ENCODE assay signal across 11 mouse cellular contexts in the genomic region with DNA sequence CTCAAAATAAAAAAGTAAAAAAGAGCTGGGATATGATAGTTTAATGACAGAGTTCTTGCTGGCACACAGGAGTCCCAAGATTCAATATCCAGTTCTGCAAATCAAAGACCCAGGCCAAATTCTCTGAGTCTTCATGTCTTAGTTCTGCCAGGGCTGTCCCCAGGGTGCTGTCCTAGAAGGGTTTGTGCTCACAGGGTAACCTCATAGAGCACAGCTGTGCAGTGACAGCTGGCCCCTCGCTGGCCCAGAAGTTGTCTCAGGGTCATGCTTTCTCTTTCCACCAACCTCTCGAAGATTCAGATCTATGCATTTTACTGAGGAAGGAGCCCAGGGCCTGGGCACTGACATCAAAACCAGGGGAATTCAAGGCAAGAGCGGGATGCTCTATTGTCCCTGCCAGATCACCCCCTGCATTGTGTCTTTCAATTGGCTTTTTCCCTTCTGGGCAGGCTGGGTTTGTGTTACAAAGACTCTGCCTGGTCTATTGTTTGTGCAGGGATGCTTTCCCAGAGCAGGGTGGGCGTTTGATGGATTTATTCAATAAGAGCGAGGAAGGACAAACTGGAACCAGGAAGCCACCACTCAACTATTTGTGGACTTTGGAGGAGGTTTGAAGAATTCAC.
DNase-seq lines count a peak whose midpoint lies in the region; ATAC-seq and TF ChIP-seq lines count a peak whose summit lies in the region.
"Had no signal": no experiment of that assay in that cellular context is flagged by ENCODE, and none has a peak within 500 bp of the region (broad histone marks: within the 10 kb centered on the region; RNA-seq: fewer than 3 reads in every experiment).

No protein-coding gene starts in this region.

- H3K4me3 ChIP-seq in hindbrain, embryonic 11.5 days (ENCODE audit: low read depth, low read length) = no peak overlapping the region
- no peak overlapping the region for H3K4me3 ChIP-seq in hindbrain, postnatal 0 days (ENCODE audit: low read length)
- no peak overlapping the region for H3K4me3 ChIP-seq in neural tube, embryonic 11.5 days (ENCODE audit: low read depth, low read length)
- no peak overlapping the region for H3K4me3 ChIP-seq in neural tube, embryonic 15.5 days (replicated peaks)
- no peak overlapping the region for H3K4me3 ChIP-seq in embryonic facial prominence, embryonic 13.5 days
- H3K4me3 ChIP-seq: liver, embryonic 15.5 days had no signal

- WGBS in hindbrain, embryonic 11.5 days = 13% methylated on average over 5 of the region's 5 CpGs
- WGBS in hindbrain, postnatal 0 days = 19% methylated on average over 5 of the region's 5 CpGs
- WGBS in neural tube, embryonic 11.5 days = 25% methylated on average over 5 of the region's 5 CpGs
- 13% methylated on average over 5 of the region's 5 CpGs for WGBS in neural tube, embryonic 15.5 days
- WGBS in embryonic facial prominence, embryonic 13.5 days = 40% methylated on average over 5 of the region's 5 CpGs

- no peak for TF ChIP-seq CTCF in hindbrain, postnatal 0 days (IDR thresholded peaks at IDR 0.05; ENCODE audit: low read depth)

- intact Hi-C loops in gastrocnemius, postnatal 14 days (cut with DNase I; ENCODE audit: low total_unique reads) = no loop called here

- no peak for ATAC-seq in hindbrain, embryonic 11.5 days (ENCODE audit: low FRiP score)
- no peak for ATAC-seq in hindbrain, postnatal 0 days
- ATAC-seq in neural tube, embryonic 11.5 days (ENCODE audit: insufficient read depth, low FRiP score, low TSS enrichment) = no peak
- ATAC-seq in neural tube, embryonic 15.5 days (ENCODE audit: low FRiP score) = no peak
- ATAC-seq in embryonic facial prominence, embryonic 13.5 days (ENCODE audit: insufficient number of reproducible peaks, insufficient read depth, low FRiP score, low TSS enrichment, low read depth) = no peak

- peak; percentile 41 for DNase-seq in hindbrain, embryonic 11.5 days (ENCODE audit: low spot score)
- DNase-seq in hindbrain, postnatal 0 days (ENCODE audit: low spot score) = no peak
- no peak for DNase-seq in neural tube, embryonic 11.5 days (ENCODE audit: low spot score)
- DNase-seq in gastrocnemius, postnatal 14 days = peak; percentile 67
- DNase-seq in cerebellum, postnatal 4 days (ENCODE audit: low spot score in 2 of 2) = no peak
- DNase-seq: cerebellum, adult 18-20 months; kidney, adult 11 months; right cerebral cortex, adult 18-20 months had no signal

- peaks cover 4% of the 10 kb centered on the region; the same call in 1 of the 2 replicates for H3K4me1 ChIP-seq in hindbrain, embryonic 11.5 days (replicated peaks; ENCODE audit: control insufficient read depth, insufficient read depth, low read length)
- H3K4me1 ChIP-seq in hindbrain, postnatal 0 days (ENCODE audit: insufficient read depth, low read length) = no peaks in the 10 kb centered on the region
- 0 out of 2 replicates have a peak, but pooled peaks cover 3% of the 10 kb centered on the region for H3K4me1 ChIP-seq in neural tube, embryonic 11.5 days (ENCODE audit: control insufficient read depth, insufficient read depth, low read length)
- peaks cover 4% of the 10 kb centered on the region; the same call in 1 of the 2 replicates for H3K4me1 ChIP-seq in neural tube, embryonic 15.5 days
- peaks cover 43% of the 10 kb centered on the region for H3K4me1 ChIP-seq in embryonic facial prominence, embryonic 13.5 days

- H3K36me3 ChIP-seq in hindbrain, embryonic 11.5 days (ENCODE audit: control insufficient read depth, insufficient read depth, low read length) = no peaks in the 10 kb centered on the region
- no peaks in the 10 kb centered on the region for H3K36me3 ChIP-seq in hindbrain, postnatal 0 days (ENCODE audit: insufficient read depth, low read length)
- no peaks in the 10 kb centered on the region for H3K36me3 ChIP-seq in neural tube, embryonic 11.5 days (ENCODE audit: control insufficient read depth, insufficient read depth, low read length)
- no peaks in the 10 kb centered on the region for H3K36me3 ChIP-seq in neural tube, embryonic 15.5 days
- no peaks in the 10 kb centered on the region for H3K36me3 ChIP-seq in embryonic facial prominence, embryonic 13.5 days
- H3K36me3 ChIP-seq: liver, embryonic 15.5 days had no signal

- H3K27ac ChIP-seq in hindbrain, embryonic 11.5 days (ENCODE audit: low read depth, low read length) = peak overlapping the region; percentile 47; the same call in 1 of the 2 replicates
- H3K27ac ChIP-seq in hindbrain, postnatal 0 days = no peak overlapping the region
- peak overlapping the region; percentile 7; the same call in 1 of the 2 replicates for H3K27ac ChIP-seq in neural tube, embryonic 11.5 days (ENCODE audit: low read depth, low read length)
- H3K27ac ChIP-seq in neural tube, embryonic 15.5 days (replicated peaks) = no peak overlapping the region
- peak overlapping the region; percentile 48; the same call in 1 of the 2 replicates for H3K27ac ChIP-seq in embryonic facial prominence, embryonic 13.5 days
- H3K27ac ChIP-seq: liver, embryonic 15.5 days had no signal

- H3K9ac ChIP-seq in hindbrain, embryonic 11.5 days (ENCODE audit: low read depth, low read length) = no peak overlapping the region
- no peak overlapping the region for H3K9ac ChIP-seq in hindbrain, postnatal 0 days (replicated peaks; ENCODE audit: low read length)
- no peak overlapping the region for H3K9ac ChIP-seq in neural tube, embryonic 11.5 days (ENCODE audit: low read length)
- H3K9ac ChIP-seq in neural tube, embryonic 15.5 days (replicated peaks) = no peak overlapping the region
- no peak overlapping the region for H3K9ac ChIP-seq in embryonic facial prominence, embryonic 13.5 days
- H3K9ac ChIP-seq: liver, embryonic 15.5 days had no signal

- H3K27me3 ChIP-seq in hindbrain, embryonic 11.5 days (ENCODE audit: control insufficient read depth, insufficient read depth, low read length) = no peaks in the 10 kb centered on the region
- no peaks in the 10 kb centered on the region for H3K27me3 ChIP-seq in hindbrain, postnatal 0 days (ENCODE audit: insufficient read depth, low read length)
- no peaks in the 10 kb centered on the region for H3K27me3 ChIP-seq in neural tube, embryonic 11.5 days (ENCODE audit: control insufficient read depth, insufficient read depth, low read length)
- no peaks in the 10 kb centered on the region for H3K27me3 ChIP-seq in neural tube, embryonic 15.5 days (replicated peaks)
- H3K27me3 ChIP-seq in embryonic facial prominence, embryonic 13.5 days = no peaks in the 10 kb centered on the region
- H3K27me3 ChIP-seq: liver, embryonic 15.5 days had no signal

- no peak overlapping the region for H3K4me2 ChIP-seq in hindbrain, embryonic 11.5 days (replicated peaks; ENCODE audit: low read depth, low read length)
- H3K4me2 ChIP-seq in hindbrain, postnatal 0 days (ENCODE audit: low read depth, low read length) = no peak overlapping the region
- no peak overlapping the region for H3K4me2 ChIP-seq in neural tube, embryonic 11.5 days (ENCODE audit: low read depth)
- H3K4me2 ChIP-seq in neural tube, embryonic 15.5 days = no peak overlapping the region
- no peak overlapping the region for H3K4me2 ChIP-seq in embryonic facial prominence, embryonic 13.5 days
- H3K4me2 ChIP-seq: liver, embryonic 15.5 days had no signal

- no peaks in the 10 kb centered on the region for H3K9me3 ChIP-seq in hindbrain, embryonic 11.5 days (ENCODE audit: control insufficient read depth, low read length)
- no peaks in the 10 kb centered on the region for H3K9me3 ChIP-seq in hindbrain, postnatal 0 days (ENCODE audit: low read length)
- no peaks in the 10 kb centered on the region for H3K9me3 ChIP-seq in neural tube, embryonic 11.5 days (ENCODE audit: control insufficient read depth, low read length)
- H3K9me3 ChIP-seq in neural tube, embryonic 15.5 days (replicated peaks) = no peaks in the 10 kb centered on the region
- H3K9me3 ChIP-seq in embryonic facial prominence, embryonic 13.5 days = no peaks in the 10 kb centered on the region
- H3K9me3 ChIP-seq: liver, embryonic 15.5 days had no signal

Comparison
In these comparisons a context has a peak if more than half of its experiments do, and no peak if none do; other contexts are left out.
1. DNase-seq: peak in hindbrain, embryonic 11.5 days (single experiment) and gastrocnemius, postnatal 14 days (single experiment); none in hindbrain, postnatal 0 days (single experiment), neural tube, embryonic 11.5 days (single experiment) and cerebellum, postnatal 4 days (0 of 2).
2. H3K27ac ChIP-seq: peak in hindbrain, embryonic 11.5 days (single experiment), neural tube, embryonic 11.5 days (single experiment) and embryonic facial prominence, embryonic 13.5 days (single experiment); none in hindbrain, postnatal 0 days (single experiment) and neural tube, embryonic 15.5 days (single experiment).